Mouse (Mus musculus) lung, postnatal 4 days (tissue): ENCODE data around the gene Mgp.
"Not testable (repeated sequence)": the region's sequence is repeated elsewhere in the genome, so short reads cannot be mapped to it uniquely, and the experiment has no call there.

Experiments
- DNase-seq, 2 experiments: peaks; one replicate each; pipeline ENCODE4 v3.0.0; 2021

Gene Mgp

GRCm38 (mm10) chr6:136897789-136898188, 22.2 kb upstream of the Mgp start:
- DNase-seq: no peak

- peak in 1 of 2 experiments; percentile 31 for DNase-seq
These were observed 19.1 kb upstream of the Mgp start for GRCm38 (mm10) chr6:136894532-136895339.

GRCm38 (mm10) chr6:136892002-136892401, 16.4 kb upstream of the Mgp start:
- no peak for DNase-seq

GRCm38 (mm10) chr6:136889554-136889953, 13.9 kb upstream of the Mgp start:
- no peak for DNase-seq

GRCm38 (mm10) chr6:136889067-136889466, 13.4 kb upstream of the Mgp start:
- no peak for DNase-seq

- peak; percentile 62 to 87 for DNase-seq
These were observed 12.2 kb upstream of the Mgp start for GRCm38 (mm10) chr6:136887854-136888253.

GRCm38 (mm10) chr6:136884766-136885165, 9.1 kb upstream of the Mgp start:
- not testable (repeated sequence) for DNase-seq

GRCm38 (mm10) chr6:136883961-136884360, 8.3 kb upstream of the Mgp start:
- DNase-seq: no peak

GRCm38 (mm10) chr6:136883431-136883915, 7.8 kb upstream of the Mgp start:
- DNase-seq: no peak

- no peak for DNase-seq
These were observed 6.1 kb upstream of the Mgp start for GRCm38 (mm10) chr6:136881678-136882077.

GRCm38 (mm10) chr6:136874599-136874998, 1.0 kb downstream of the Mgp start:
- peak in 1 of 2 experiments; percentile 37 for DNase-seq

GRCm38 (mm10) chr6:136868921-136869320, 6.7 kb downstream of the Mgp start:
- DNase-seq: no peak

GRCm38 (mm10) chr6:136866150-136866549, 9.5 kb downstream of the Mgp start:
- no peak for DNase-seq

GRCm38 (mm10) chr6:136865360-136865759, 10.3 kb downstream of the Mgp start:
- DNase-seq: no peak

GRCm38 (mm10) chr6:136861020-136861419, 14.6 kb downstream of the Mgp start:
- peak in 1 of 2 experiments; percentile 28 for DNase-seq

GRCm38 (mm10) chr6:136858420-136858819, 17.2 kb downstream of the Mgp start:
- DNase-seq: no peak

- peak; percentile 33 to 56 for DNase-seq
These were observed 17.8 kb downstream of the Mgp start for GRCm38 (mm10) chr6:136857873-136858260.

- peak; percentile 30 to 61 for DNase-seq
These were observed 18.3 kb downstream of the Mgp start, which contains the start of gene Art4 for GRCm38 (mm10) chr6:136857186-136857872. Art4 (minus strand) TSS chr6:136857733.

- no peak for DNase-seq
These were observed 19.5 kb downstream of the Mgp start for GRCm38 (mm10) chr6:136856071-136856636.

- DNase-seq: no peak
These were observed 20.4 kb downstream of the Mgp start for GRCm38 (mm10) chr6:136855183-136855582.

GRCm38 (mm10) chr6:136854361-136854781, 21.3 kb downstream of the Mgp start:
- DNase-seq: no peak

GRCm38 (mm10) chr6:136852762-136853161, 22.9 kb downstream of the Mgp start:
- no peak for DNase-seq

GRCm38 (mm10) chr6:136852348-136852747, 23.3 kb downstream of the Mgp start:
- no peak for DNase-seq

- no peak for DNase-seq
These were observed 25.4 kb downstream of the Mgp start for GRCm38 (mm10) chr6:136850267-136850666.
